28 mouse cellular contexts compared by ENCODE assay signal in the genomic region with DNA sequence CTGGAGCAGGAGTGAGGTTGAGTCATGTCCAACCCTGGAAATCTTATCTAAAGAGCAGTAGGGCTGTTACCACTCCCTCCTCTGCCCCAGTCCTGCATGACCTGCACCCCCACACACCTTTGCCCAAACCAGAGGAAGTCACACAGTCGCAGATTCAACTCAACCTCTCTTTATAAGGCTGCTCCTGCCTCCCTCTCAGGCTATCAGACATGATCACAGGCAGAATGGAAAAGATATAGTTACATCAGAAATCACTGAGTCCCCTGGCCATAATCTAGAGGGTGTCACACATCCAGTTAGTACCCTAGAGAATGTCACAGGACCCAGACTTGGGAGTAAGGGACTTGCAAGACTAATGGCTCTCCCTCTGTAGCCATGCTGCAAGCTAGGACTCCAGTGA.
"Had no signal": no experiment of that assay in that cellular context is flagged by ENCODE, and none has a peak within 500 bp of the region (broad histone marks: within the 10 kb centered on the region; RNA-seq: fewer than 3 reads in every experiment).

No protein-coding gene starts in this region.

- DNase-seq: left cerebral cortex, postnatal 4 days; liver; liver, embryonic 13.5 days; liver, postnatal 0 days; lung, adult 18-20 months; lung, adult 2 months; lung, embryonic 14.5 days; lung, postnatal 10 days; lung, postnatal 14 days; lung, postnatal 36 days; lung, postnatal 4 days; midbrain, embryonic 14.5 days had no signal

- H3K36me3 ChIP-seq: limb, embryonic 10.5 days; limb, embryonic 12.5 days; limb, embryonic 13.5 days; limb, embryonic 15.5 days; liver, embryonic 12.5 days; liver, embryonic 13.5 days; liver, embryonic 15.5 days; lung, embryonic 15.5 days; midbrain, embryonic 10.5 days; midbrain, embryonic 12.5 days; midbrain, embryonic 13.5 days; midbrain, embryonic 15.5 days; neural tube, embryonic 12.5 days had no signal

- H3K4me3 ChIP-seq: limb, embryonic 10.5 days; limb, embryonic 12.5 days; limb, embryonic 13.5 days; limb, embryonic 15.5 days; liver, embryonic 12.5 days; liver, embryonic 13.5 days; liver, embryonic 15.5 days; lung, embryonic 15.5 days; megakaryocyte, embryonic 14.5 days; midbrain, embryonic 10.5 days; midbrain, embryonic 12.5 days; midbrain, embryonic 13.5 days; midbrain, embryonic 15.5 days; myocyte; neural tube, embryonic 12.5 days had no signal

- H3K9ac ChIP-seq: limb, embryonic 12.5 days; limb, embryonic 13.5 days; limb, embryonic 15.5 days; liver, embryonic 12.5 days; liver, embryonic 13.5 days; liver, embryonic 14.5 days; liver, embryonic 15.5 days; liver, postnatal 0 days; lung, embryonic 14.5 days; lung, embryonic 15.5 days; midbrain, embryonic 12.5 days; midbrain, embryonic 13.5 days; midbrain, embryonic 15.5 days; neural tube, embryonic 12.5 days had no signal

- H3K27me3 ChIP-seq: limb, embryonic 12.5 days; limb, embryonic 13.5 days; limb, embryonic 15.5 days; liver, embryonic 12.5 days; liver, embryonic 13.5 days; liver, embryonic 15.5 days; lung, embryonic 15.5 days; megakaryocyte, embryonic 14.5 days; midbrain, embryonic 12.5 days; midbrain, embryonic 13.5 days; neural tube, embryonic 12.5 days had no signal

- H3K9me3 ChIP-seq: limb, embryonic 10.5 days; limb, embryonic 12.5 days; limb, embryonic 13.5 days; limb, embryonic 15.5 days; liver, embryonic 12.5 days; liver, embryonic 13.5 days; liver, embryonic 15.5 days; lung, embryonic 15.5 days; midbrain, embryonic 10.5 days; midbrain, embryonic 12.5 days; midbrain, embryonic 13.5 days; midbrain, embryonic 15.5 days; neural tube, embryonic 12.5 days had no signal

- H3K4me1 ChIP-seq: limb, embryonic 10.5 days; limb, embryonic 12.5 days; limb, embryonic 13.5 days; limb, embryonic 15.5 days; liver, embryonic 12.5 days; liver, embryonic 13.5 days; liver, embryonic 15.5 days; lung, embryonic 15.5 days; midbrain, embryonic 10.5 days; midbrain, embryonic 12.5 days; midbrain, embryonic 13.5 days; midbrain, embryonic 15.5 days; neural tube, embryonic 12.5 days had no signal

- H3K27ac ChIP-seq: limb, embryonic 10.5 days; limb, embryonic 12.5 days; limb, embryonic 13.5 days; limb, embryonic 15.5 days; liver, embryonic 12.5 days; liver, embryonic 13.5 days; liver, embryonic 14.5 days; liver, embryonic 15.5 days; lung, embryonic 15.5 days; macrophage; midbrain, embryonic 10.5 days; midbrain, embryonic 12.5 days; midbrain, embryonic 13.5 days; midbrain, embryonic 15.5 days; neural tube, embryonic 12.5 days had no signal
